Mouse (Mus musculus) CH12.LX (cell line): ENCODE results near the gene Pdcd7. TPM values are rescaled to one million over a fixed set of nuclear protein-coding genes. Genes with fewer than 3 reads are reported as not detected.

Experiments
- DNase-seq: peaks from one replicate; pipeline ENCODE4 v3.0.0-alpha.2; 2013; ENCODE audit errors: extremely low read depth
- H3K27ac ChIP-seq: 2 replicates; pipeline ENCODE4 v1.5.1; 2012; ENCODE audit warnings: low read depth, mild to moderate bottlenecking, control low read depth, moderate library complexity; ENCODE audit not compliant: insufficient read depth
- H3K27me3 ChIP-seq: replicated peaks from 2 replicates; pipeline ENCODE3; 2012; ENCODE audit warnings: inconsistent platforms
- H3K36me3 ChIP-seq, 2 experiments: replicated peaks in 1 of 2; 2 replicates each; pipeline versions ENCODE3 to v1.6.1; 2012; ENCODE audit warnings: inconsistent platforms in 1 of 2, low read length in 1 of 2, mild to moderate bottlenecking in 1 of 2, mixed read lengths in 1 of 2, moderate library complexity in 1 of 2; ENCODE audit not compliant: control insufficient read depth in 1 of 2, insufficient read depth in 1 of 2
- H3K4me1 ChIP-seq, 2 experiments: 2 replicates each; pipeline ENCODE4 v1.6.1; 2012; ENCODE audit warnings: inconsistent platforms in 1 of 2, moderate library complexity in 1 of 2; ENCODE audit not compliant: insufficient read depth in 2 of 2, control insufficient read depth in 1 of 2
- H3K4me2 ChIP-seq: 2 replicates; pipeline ENCODE4 v1.6.1; 2012; ENCODE audit warnings: low read depth, mild to moderate bottlenecking, control low read depth; ENCODE audit not compliant: poor library complexity, insufficient read depth, severe bottlenecking
- H3K4me3 ChIP-seq, 3 experiments: fragments of 150-350 bp in 1 of 3; sonication (generic) in 1 of 3; replicated peaks in 1 of 3; 2 replicates each; pipeline versions ENCODE3 to v1.5.1; 2011 to 2012; ENCODE audit warnings: low read depth in 2 of 3, low read length in 2 of 3, mild to moderate bottlenecking in 2 of 3, moderate library complexity in 2 of 3, control low read depth in 1 of 3, improper control_type of control experiment in 1 of 3, inconsistent platforms in 1 of 3, mixed read lengths in 1 of 3; ENCODE audit not compliant: poor library complexity in 1 of 3
- H3K79me2 ChIP-seq: replicated peaks from 2 replicates; pipeline ENCODE4 v1.6.1; 2012; ENCODE audit warnings: mild to moderate bottlenecking, moderate library complexity; ENCODE audit not compliant: control insufficient read depth, poor library complexity, insufficient read depth, severe bottlenecking; ENCODE audit errors: extremely low read depth
- H3K9ac ChIP-seq: 2 replicates; pipeline ENCODE4 v1.6.1; 2012; ENCODE audit warnings: low read depth, mild to moderate bottlenecking, control low read depth, moderate library complexity; ENCODE audit not compliant: insufficient read depth
- H3K9me3 ChIP-seq: replicated peaks from 2 replicates; pipeline ENCODE3; 2012; ENCODE audit warnings: low read length, inconsistent platforms, mixed read lengths
- CHD1 ChIP-seq: IDR thresholded peaks from 2 replicates; pipeline ENCODE4 v1.6.1; 2012; ENCODE audit warnings: low read depth, low read length, improper control_type of control experiment, inconsistent platforms
- CHD2 ChIP-seq: IDR thresholded peaks from 2 replicates; pipeline ENCODE4 v1.6.1; 2011; ENCODE audit warnings: low read length, improper control_type of control experiment
- CTCF ChIP-seq, 2 experiments: IDR thresholded peaks in 1 of 2; conservative IDR thresholded peaks in 1 of 2; 2 replicates each; pipeline ENCODE4 v1.5.1; 2011 to 2012; ENCODE audit warnings: low read depth in 2 of 2, low read length in 2 of 2, improper control_type of control experiment in 1 of 2, inconsistent platforms in 1 of 2, mild to moderate bottlenecking in 1 of 2, moderate library complexity in 1 of 2
- ELF1 ChIP-seq: IDR thresholded peaks from 2 replicates; pipeline ENCODE4 v1.6.1; 2014; ENCODE audit warnings: low read depth, mild to moderate bottlenecking, inconsistent platforms, low read length, improper control_type of control experiment
- ETS1 ChIP-seq: conservative IDR thresholded peaks from 2 replicates; pipeline ENCODE4 v1.6.1; 2012; ENCODE audit warnings: low read depth, mild to moderate bottlenecking, inconsistent platforms, low read length, improper control_type of control experiment, moderate library complexity
- JUND ChIP-seq: conservative IDR thresholded peaks from 2 replicates; pipeline ENCODE4 v1.6.1; 2011; ENCODE audit warnings: low read depth, low read length, improper control_type of control experiment
- MAX ChIP-seq: IDR thresholded peaks from 2 replicates; pipeline ENCODE4 v1.6.1; 2011; ENCODE audit warnings: low read length, improper control_type of control experiment
- MAZ ChIP-seq: IDR thresholded peaks from 2 replicates; pipeline ENCODE4 v1.6.1; 2012; ENCODE audit warnings: low read depth, mild to moderate bottlenecking, inconsistent platforms, low read length, improper control_type of control experiment, moderate library complexity
- MEF2A ChIP-seq: IDR thresholded peaks from 2 replicates; pipeline ENCODE4 v1.6.1; 2014; ENCODE audit warnings: low read depth, mild to moderate bottlenecking, inconsistent platforms, low read length, improper control_type of control experiment, borderline replicate concordance
- NRF1 ChIP-seq: IDR thresholded peaks from 2 replicates; pipeline ENCODE4 v1.6.1; 2014; ENCODE audit warnings: low read depth, mild to moderate bottlenecking, inconsistent platforms, low read length, improper control_type of control experiment, moderate library complexity
- PAX5 ChIP-seq: IDR thresholded peaks from 2 replicates; pipeline ENCODE4 v1.6.1; 2012; ENCODE audit warnings: low read length, inconsistent platforms, mixed read lengths
- POLR2AphosphoS2 ChIP-seq: IDR thresholded peaks from 2 replicates; pipeline ENCODE4 v1.6.1; 2011; ENCODE audit warnings: low read depth, low read length, improper control_type of control experiment
- SMC3 ChIP-seq: IDR thresholded peaks from 2 replicates; pipeline ENCODE4 v1.6.1; 2011; ENCODE audit warnings: low read depth, low read length, improper control_type of control experiment
- TBP ChIP-seq: conservative IDR thresholded peaks from 2 replicates; pipeline ENCODE4 v1.6.1; 2011; ENCODE audit warnings: low read depth, low read length, improper control_type of control experiment
- TCF12 ChIP-seq: IDR thresholded peaks from 2 replicates; pipeline ENCODE4 v1.6.1; 2014; ENCODE audit warnings: low read depth, mild to moderate bottlenecking, inconsistent platforms, low read length, improper control_type of control experiment
- UBTF ChIP-seq: IDR thresholded peaks from 2 replicates; pipeline ENCODE4 v1.6.1; 2012; ENCODE audit warnings: low read depth, mild to moderate bottlenecking, inconsistent platforms, low read length, improper control_type of control experiment, moderate library complexity
- USF1 ChIP-seq: IDR thresholded peaks from 2 replicates; pipeline ENCODE4 v1.6.1; 2014; ENCODE audit warnings: low read depth, mild to moderate bottlenecking, inconsistent platforms, low read length, improper control_type of control experiment
- ZKSCAN1 ChIP-seq: IDR thresholded peaks from 2 replicates; pipeline ENCODE4 v1.6.1; 2012; ENCODE audit warnings: low read depth, inconsistent platforms, low read length, improper control_type of control experiment, borderline replicate concordance
- dilution Hi-C: fragments of 300-500 bp; cut with MboI; formaldehyde crosslinking; loops from 2 replicates; pipeline ENCODE4 v1.14.3; 2020; ENCODE audit warnings: low sequenced_read_pairs; ENCODE audit not compliant: extremely low pct_unique_long_range_greater_than_20kb, extremely low pct_ligation_motif_present
- in situ Hi-C: fragments of 300-500 bp; cut with MboI; formaldehyde crosslinking; loops from 3 replicates; pipeline ENCODE4 v1.14.3; 2019; ENCODE audit warnings: low sequenced_read_pairs, low pct_ligation_motif_present, low pct_unique_long_range_greater_than_20kb, mixed read lengths
- polyA plus RNA-seq: library from polyadenylated mRNA; unstranded; fragments of >175 nt; gene quantifications from 2 replicates; pipeline ENCODE4 v1.2.1, GENCODE M21; 2012; ENCODE audit warnings: low read depth; ENCODE audit not compliant: insufficient read length
- total RNA-seq, 2 experiments: library from RNA; depleted of rRNA; stranded (reverse); fragments of 300-350 nt in 1 of 2; fragments of >200 nt in 1 of 2; gene quantifications; 2 replicates each; pipeline ENCODE4 v1.2.3; 2012 to 2014

The Pdcd7 gene
- total and polyA plus RNA-seq, 3 experiments, result 13.1 to 20.6 (median 14.5) TPM

- H3K27ac ChIP-seq, result no peak overlapping the region
- H3K36me3 ChIP-seq, result no peaks in the 10 kb centered on the region
- H3K4me2 ChIP-seq, result no peak overlapping the region
- no peak for TF ChIP-seq CHD1
- no peaks in the 10 kb centered on the region for H3K79me2 ChIP-seq
- in situ Hi-C loops, result no loop called here
- H3K9me3 ChIP-seq, result peaks cover 4% of the 10 kb centered on the region
- H3K4me3 ChIP-seq, result no peak overlapping the region
- H3K9ac ChIP-seq, result no peak overlapping the region
- peaks cover 0 to 2% of the 10 kb centered on the region in 2 experiments; a peak in 2 of 4 replicates for H3K4me1 ChIP-seq
- dilution Hi-C loops, result no loop called here
- no peaks in the 10 kb centered on the region for H3K27me3 ChIP-seq
- no peak for DNase-seq
These were observed 40.7 kb downstream of the Pdcd7 start for GRCm38 (mm10) chr9:65386373-65387140.

- Histone ChIP-seq H3K9me3 (peaks cover 4% of the 10 kb centered on the region), H3K36me3 (no peaks in the 10 kb centered on the region), H3K4me2 (no peak overlapping the region), H3K4me1 (peaks cover 0 to 6% of the 10 kb centered on the region in 2 experiments; a peak in 2 of 4 replicates), H3K27me3 (peaks cover 4% of the 10 kb centered on the region), H3K9ac (no peak overlapping the region)
- in situ Hi-C loops, result no loop called here
- DNase-seq, result no peak
- TF ChIP-seq SMC3 (no peak), JUND (no peak), MAZ (no peak), MEF2A (no peak), TBP (no peak), CTCF (conservative IDR thresholded peaks at IDR 0.05 in 1 of 2, IDR thresholded peaks at IDR 0.05 in 1 of 2; ENCODE audit: low read depth in 2 of 2, low read length in 2 of 2) (no peak), POLR2AphosphoS2 (no peak), ETS1 (no peak), TCF12 (no peak), UBTF (no peak), PAX5 (no peak), ELF1 (no peak), USF1 (no peak), MAX (no peak), CHD2 (no peak), CHD1 (no peak), ZKSCAN1 (no peak), NRF1 (no peak)
- TF ChIP-seq, all 38 proteins: peak for 0
- dilution Hi-C loops, result no loop called here
- Histone ChIP-seq H3K4me3 (no peak overlapping the region), H3K79me2 (no peaks in the 10 kb centered on the region), H3K27ac (no peak overlapping the region)
These were observed 45.1 kb downstream of the Pdcd7 start for GRCm38 (mm10) chr9:65390752-65391612.
